Mouse (Mus musculus) liver, embryonic 14.5 days (tissue): ENCODE measurements around the gene Lrp5. TPM values are rescaled to one million over a fixed set of nuclear protein-coding genes. Genes with fewer than 3 reads are reported as not detected.

Experiments used
- ATAC-seq: fragments of 200-750 bp; cut with Nextera tagmentation; 2 replicates; pipeline ENCODE4 v1.8.0; 2017; ENCODE audit warnings: moderate number of reproducible peaks, mild to moderate bottlenecking, moderate library complexity; ENCODE audit not compliant: insufficient read depth
- DNase-seq, 3 experiments: peaks; one replicate each; pipeline ENCODE4 v3.0.0-alpha.2; 2012 to 2013; ENCODE audit warnings: low read depth in 3 of 3, low spot score in 3 of 3
- H3K27ac ChIP-seq: fragments of 300-500 bp; sonication (generic); 2 replicates; pipeline ENCODE4 v1.5.1; 2014; ENCODE audit warnings: moderate library complexity, mild to moderate bottlenecking, control low read depth, inconsistent platforms
- H3K27me3 ChIP-seq: fragments of 300-500 bp; sonication (generic); 2 replicates; pipeline ENCODE4 v1.6.1; 2014; ENCODE audit warnings: mild to moderate bottlenecking, low read length, moderate library complexity; ENCODE audit not compliant: control insufficient read depth, insufficient read depth
- H3K36me3 ChIP-seq: fragments of 300-500 bp; sonication (generic); replicated peaks from 2 replicates; pipeline ENCODE4 v1.6.1; 2014; ENCODE audit warnings: low read depth; ENCODE audit not compliant: control insufficient read depth, insufficient read depth
- H3K4me1 ChIP-seq, 2 experiments: fragments of 200-500 bp in 1 of 2; fragments of 300-500 bp in 1 of 2; sonication (generic) in 1 of 2; replicated peaks; 2 replicates each; pipeline ENCODE4 v1.6.1; 2012 to 2014; ENCODE audit warnings: antibody characterized with exemption in 1 of 2, inconsistent platforms in 1 of 2, low read length in 1 of 2; ENCODE audit not compliant: control insufficient read depth in 2 of 2, insufficient read depth in 2 of 2
- H3K4me2 ChIP-seq: fragments of 300-500 bp; sonication (generic); 2 replicates; pipeline ENCODE4 v1.6.1; 2014; ENCODE audit warnings: low read depth, mild to moderate bottlenecking, control low read depth, moderate library complexity
- H3K4me3 ChIP-seq, 2 experiments: fragments of 200-500 bp in 1 of 2; fragments of 300-500 bp in 1 of 2; sonication (generic) in 1 of 2; 2 replicates each; pipeline ENCODE4 v1.5.1; 2012 to 2014; ENCODE audit warnings: low read depth in 2 of 2, low read length in 2 of 2, mild to moderate bottlenecking in 2 of 2, control low read depth in 1 of 2, inconsistent platforms in 1 of 2, moderate library complexity in 1 of 2; ENCODE audit not compliant: insufficient read depth in 1 of 2
- H3K9ac ChIP-seq: fragments of 300-500 bp; sonication (generic); replicated peaks from 2 replicates; pipeline ENCODE4 v1.6.1; 2014; ENCODE audit warnings: mild to moderate bottlenecking, control low read depth, moderate library complexity
- H3K9me3 ChIP-seq: fragments of 300-500 bp; sonication (generic); 2 replicates; pipeline ENCODE4 v1.6.1; 2016; ENCODE audit warnings: low read length, mixed read lengths; ENCODE audit not compliant: control insufficient read depth
- CTCF ChIP-seq: IDR thresholded peaks from 2 replicates; pipeline ENCODE4 v1.5.1; 2016; ENCODE audit warnings: antibody characterized with exemption, low read depth, control low read depth
- EP300 ChIP-seq: IDR thresholded peaks from 2 replicates; pipeline ENCODE4 v1.6.1; 2016; ENCODE audit warnings: antibody characterized with exemption, low read depth
- WGBS: fragments of 180-500 bp; shearing (Covaris S2); extraction: QIAGEN DNeasy Blood & Tissue Kit; methylation state at CpG from one replicate; pipeline ENCODE4 v1.1.7; 2014; ENCODE audit not compliant: insufficient replicate concordance; 5-methylcytosine and 5-hydroxymethylcytosine counted together
- polyA plus RNA-seq, 2 experiments: library from polyadenylated mRNA; depleted of rRNA in 1 of 2; stranded (reverse) in 1 of 2; unstranded in 1 of 2; fragments of >200 nt; fragmentation: Nextera tagmentation in 1 of 2; extraction: Ambion mirVana in 1 of 2; gene quantifications; 2 replicates each; pipeline versions ENCODE4 v1.2.1 to v1.2.3; 2012 to 2014

Lrp5 gene
- polyA plus RNA-seq, 2 experiments, result 2.3 to 6.8 TPM

GRCm38 (mm10) chr19:3695471-3695870 is 9.1 kb upstream of the Lrp5 start:
- Histone ChIP-seq H3K9me3 (no peaks in the 10 kb centered on the region), H3K4me2 (no peak overlapping the region), H3K9ac (no peak overlapping the region), H3K4me1 (0 out of 4 replicates have a peak, but pooled peaks cover 0 to 2% of the 10 kb centered on the region in 2 experiments), H3K4me3 (no peak overlapping the region), H3K36me3 (no peaks in the 10 kb centered on the region), H3K27me3 (no peaks in the 10 kb centered on the region), H3K27ac (no peak overlapping the region)
- DNase-seq (no peak), ATAC-seq (no peak)
- WGBS, result 54% methylated on average over 4 of the region's 4 CpGs
- no peak for TF ChIP-seq EP300
- TF ChIP-seq CTCF, result no peak

DNA sequence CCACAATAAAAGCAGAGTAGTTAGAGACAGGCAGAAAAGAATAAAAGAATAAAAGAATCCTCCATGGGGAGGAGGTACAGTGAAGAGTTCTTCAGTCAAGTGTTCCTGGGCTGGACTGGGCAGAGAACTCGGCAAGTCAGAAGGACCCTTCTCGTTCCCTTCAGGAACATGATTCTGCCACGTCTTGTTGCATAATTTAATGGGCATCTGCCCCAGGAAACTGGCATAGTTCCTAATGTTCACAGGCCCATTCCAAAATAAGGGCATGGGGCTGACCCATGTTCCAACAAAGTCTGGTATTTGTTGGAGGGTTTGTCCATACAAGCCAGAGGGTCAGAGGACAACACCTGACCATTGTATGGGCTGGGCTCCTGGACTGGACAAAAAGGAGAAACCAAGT is 8.6 kb upstream of the Lrp5 start:
- no peak for DNase-seq
- 65% methylated on average over 3 of the region's 3 CpGs for WGBS
- Histone ChIP-seq H3K27ac (no peak overlapping the region), H3K4me2 (no peak overlapping the region), H3K36me3 (no peaks in the 10 kb centered on the region), H3K4me3 (no peak overlapping the region), H3K4me1 (0 out of 4 replicates have a peak, but pooled peaks cover 0 to 2% of the 10 kb centered on the region in 2 experiments), H3K9ac (no peak overlapping the region), H3K27me3 (no peaks in the 10 kb centered on the region), H3K9me3 (no peaks in the 10 kb centered on the region)
- ATAC-seq, result no peak
- no peak for TF ChIP-seq CTCF
- TF ChIP-seq EP300, result no peak

DNA sequence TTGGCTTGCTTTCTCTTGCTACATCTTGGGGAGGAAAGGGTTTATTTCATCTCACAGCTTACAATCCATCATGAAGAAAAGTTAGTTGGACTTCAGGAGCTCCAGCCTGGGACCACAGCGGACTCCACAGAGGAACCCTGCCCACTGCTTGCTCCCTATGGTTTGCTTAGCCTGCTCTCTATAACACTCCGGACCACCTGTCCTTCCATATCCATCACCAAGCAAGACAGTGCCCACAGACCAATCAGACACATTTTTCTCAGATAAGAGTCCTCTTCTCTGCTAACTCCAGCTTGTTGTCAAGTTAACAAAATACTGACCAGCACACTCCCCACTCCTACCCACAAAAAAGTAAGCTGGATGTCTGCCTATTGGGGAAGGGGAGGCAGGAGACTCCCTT is 8.1 kb upstream of the Lrp5 start:
- H3K27me3 ChIP-seq, result no peaks in the 10 kb centered on the region
- no peak overlapping the region for H3K9ac ChIP-seq
- ATAC-seq, result no peak
- no peak overlapping the region for H3K4me2 ChIP-seq
- no peak overlapping the region for H3K27ac ChIP-seq
- no peak for DNase-seq
- TF ChIP-seq CTCF (no peak), EP300 (no peak)
- no peaks in the 10 kb centered on the region for H3K9me3 ChIP-seq
- 0 out of 4 replicates have a peak, but pooled peaks cover 0 to 2% of the 10 kb centered on the region in 2 experiments for H3K4me1 ChIP-seq
- 72% methylated on average over 2 of the region's 2 CpGs for WGBS
- no peak overlapping the region for H3K4me3 ChIP-seq
- H3K36me3 ChIP-seq, result no peaks in the 10 kb centered on the region

DNA sequence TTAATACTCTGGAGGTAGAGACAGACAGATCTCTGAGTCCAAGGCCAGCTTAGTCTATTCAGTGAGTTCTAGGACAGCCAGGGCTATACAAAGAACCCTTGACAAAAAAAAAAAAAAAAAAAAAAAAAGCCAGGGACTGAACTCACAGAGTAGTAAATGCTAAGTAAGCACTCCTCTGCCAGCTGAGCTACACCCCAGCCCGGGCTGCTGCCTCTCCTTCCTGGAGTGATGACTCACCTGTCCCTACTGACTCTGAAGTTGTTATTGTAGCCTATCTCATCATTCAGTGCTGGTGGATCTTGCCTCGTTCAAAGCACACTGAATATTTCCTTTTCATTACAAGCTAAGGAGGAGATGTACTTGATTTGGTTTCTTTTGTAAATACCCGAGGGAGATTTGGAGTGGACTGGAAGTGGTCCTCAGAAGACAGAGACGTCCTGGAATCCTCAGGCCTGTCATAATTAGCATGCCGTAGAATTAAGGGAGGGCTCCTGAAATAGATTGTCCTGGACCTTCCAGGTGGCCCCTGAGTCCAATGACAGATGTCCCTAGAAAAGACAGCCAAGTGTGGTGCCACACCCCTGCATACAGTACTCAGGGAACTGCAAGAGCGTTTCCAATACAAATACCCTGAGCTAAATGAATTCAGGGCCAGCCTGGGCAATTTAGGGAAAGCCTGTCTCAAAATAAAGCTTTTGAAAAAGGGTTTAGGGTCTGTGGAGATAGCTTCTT is 6.2 kb upstream of the Lrp5 start:
- WGBS, result 46% methylated on average over 6 of the region's 6 CpGs
- TF ChIP-seq CTCF, result no peak
- no peak for TF ChIP-seq EP300

GRCm38 (mm10) chr19:3691337-3691736 is 5.0 kb upstream of the Lrp5 start:
- no peaks in the 10 kb centered on the region for H3K9me3 ChIP-seq

More for the DNA sequence above, 6.2 kb upstream of the Lrp5 start:
- no peaks in the 10 kb centered on the region for H3K27me3 ChIP-seq
- H3K27ac ChIP-seq, result no peak overlapping the region
- no peak overlapping the region for H3K4me2 ChIP-seq
- peaks cover 0 to 5% of the 10 kb centered on the region in 2 experiments; a peak in 1 of 4 replicates for H3K4me1 ChIP-seq
- H3K9ac ChIP-seq, result no peak overlapping the region
- no peak for DNase-seq
- no peak overlapping the region for H3K4me3 ChIP-seq
- no peaks in the 10 kb centered on the region for H3K9me3 ChIP-seq
- H3K36me3 ChIP-seq, result no peaks in the 10 kb centered on the region
- ATAC-seq, result no peak

More at GRCm38 (mm10) chr19:3691337-3691736, 5.0 kb upstream of the Lrp5 start:
- WGBS, result 70% methylated on average over 5 of the region's 5 CpGs
- Histone ChIP-seq H3K36me3 (no peaks in the 10 kb centered on the region), H3K27ac (no peak overlapping the region), H3K9ac (no peak overlapping the region), H3K4me1 (peaks cover 0 to 16% of the 10 kb centered on the region in 2 experiments; a peak in 2 of 4 replicates), H3K27me3 (peaks cover 5% of the 10 kb centered on the region), H3K4me3 (no peak overlapping the region), H3K4me2 (no peak overlapping the region)
- no peak for ATAC-seq
- no peak for TF ChIP-seq EP300
- TF ChIP-seq CTCF, result no peak
- no peak for DNase-seq
